Mouse (Mus musculus): ENCODE results near the gene Plppr3. TPM values are rescaled to one million over a fixed set of nuclear protein-coding genes. Genes with fewer than 3 reads are reported as not detected.
"Not testable (repeated sequence)": the region's sequence is repeated elsewhere in the genome, so short reads cannot be mapped to it uniquely, and the experiment has no call there.

Gene Plppr3
- total RNA-seq, 2 experiments from 2014 or later, result 0.20 to 0.29 TPM

GRCm38 (mm10) chr10:79907415-79907814 lies 33.0 kb upstream of the Plppr3 start:
- no peak for DNase-seq
- intact Hi-C loops (cut with DNase I), result no loop called here

GRCm38 (mm10) chr10:79906712-79907111 lies 32.3 kb upstream of the Plppr3 start:
- no peak for DNase-seq
- intact Hi-C loops (cut with DNase I), result no loop called here

- intact Hi-C loops (cut with DNase I), result no loop called here
These were observed 26.5 kb upstream of the Plppr3 start for GRCm38 (mm10) chr10:79900951-79901410.

GRCm38 (mm10) chr10:79897316-79898245 lies 23.1 kb upstream of the Plppr3 start:
- DNase-seq, result no peak
- intact Hi-C loops (cut with DNase I), result no loop called here

More at GRCm38 (mm10) chr10:79900951-79901410, 26.5 kb upstream of the Plppr3 start:
- DNase-seq, result no peak

- intact Hi-C loops (cut with DNase I), result no loop called here
- no peak for DNase-seq
These were observed 22.4 kb upstream of the Plppr3 start for GRCm38 (mm10) chr10:79896814-79897213.

GRCm38 (mm10) chr10:79896306-79896705 lies 21.9 kb upstream of the Plppr3 start:
- no peak for DNase-seq
- intact Hi-C loops (cut with DNase I), result no loop called here

GRCm38 (mm10) chr10:79892451-79893118 lies 18.2 kb upstream of the Plppr3 start:
- DNase-seq, result peak; percentile 80 to 83
- intact Hi-C loops (cut with DNase I), result loop anchor here (1.0 to 2.0 kb wide), 3 partner anchors 33 to 64 kb away; no protein-coding TSS in a partner anchor

- intact Hi-C loops (cut with DNase I), result no loop called here
These were observed 16.2 kb upstream of the Plppr3 start, which contains the start of gene Cfd for GRCm38 (mm10) chr10:79890670-79891069. TSS of gene Cfd (plus strand) at chr10:79890853.

GRCm38 (mm10) chr10:79889386-79889785 lies 15.0 kb upstream of the Plppr3 start:
- no peak for DNase-seq
- intact Hi-C loops (cut with DNase I), result no loop called here

More at GRCm38 (mm10) chr10:79890670-79891069, 16.2 kb upstream of the Plppr3 start, which contains the start of gene Cfd:
- DNase-seq, result no peak

- no peak for DNase-seq
- intact Hi-C loops (cut with DNase I), result no loop called here
These were observed 12.2 kb upstream of the Plppr3 start for GRCm38 (mm10) chr10:79886611-79887010.

- intact Hi-C loops (cut with DNase I), result no loop called here
- DNase-seq, result no peak
These were observed 11.6 kb upstream of the Plppr3 start, which contains the start of gene Elane for GRCm38 (mm10) chr10:79886054-79886453. TSS of gene Elane (plus strand) at chr10:79886247.

GRCm38 (mm10) chr10:79884938-79885337 lies 10.5 kb upstream of the Plppr3 start:
- intact Hi-C loops (cut with DNase I); DNase-seq: not testable (repeated sequence)

GRCm38 (mm10) chr10:79884446-79884845 lies 10.0 kb upstream of the Plppr3 start:
- intact Hi-C loops (cut with DNase I), result no loop called here
- DNase-seq, result peak; percentile 75 to 77

GRCm38 (mm10) chr10:79883297-79884084 lies 9.1 kb upstream of the Plppr3 start:
- peak; percentile 82 to 89 for DNase-seq

GRCm38 (mm10) chr10:79881981-79882380 lies 7.5 kb upstream of the Plppr3 start:
- no peak for DNase-seq
- intact Hi-C loops (cut with DNase I), result loop anchor here (2.0 kb wide), 2 partner anchors 41 to 47 kb away; no protein-coding TSS in a partner anchor

More at GRCm38 (mm10) chr10:79883297-79884084, 9.1 kb upstream of the Plppr3 start:
- intact Hi-C loops (cut with DNase I), result loop anchor here (2.0 kb wide), 2 partner anchors 39 to 49 kb away; no protein-coding TSS in a partner anchor

GRCm38 (mm10) chr10:79880721-79881120 lies 6.3 kb upstream of the Plppr3 start:
- no peak for DNase-seq
- intact Hi-C loops (cut with DNase I), result no loop called here

GRCm38 (mm10) chr10:79879527-79879926 lies 5.1 kb upstream of the Plppr3 start:
- DNase-seq, result no peak
- intact Hi-C loops (cut with DNase I), result no loop called here

GRCm38 (mm10) chr10:79877757-79878156 lies 3.3 kb upstream of the Plppr3 start:
- DNase-seq, result peak; percentile 46 to 53
- intact Hi-C loops (cut with DNase I), result no loop called here

GRCm38 (mm10) chr10:79877174-79877573 lies 2.7 kb upstream of the Plppr3 start:
- intact Hi-C loops (cut with DNase I), result no loop called here
- no peak for DNase-seq
